Mouse (Mus musculus) left cerebral cortex, adult 8-10 months (tissue): ENCODE measurements around the gene Tmem254a. TPM values are rescaled to one million over a fixed set of nuclear protein-coding genes. Genes with fewer than 3 reads are reported as not detected.
"Not testable (repeated sequence)": the region's sequence is repeated elsewhere in the genome, so short reads cannot be mapped to it uniquely, and the experiment has no call there.

Experiments
- DNase-seq, 2 experiments: peaks; one replicate each; pipeline ENCODE4 v3.0.0; 2022; ENCODE audit warnings: low spot score in 2 of 2
- total RNA-seq, 4 experiments: library from RNA; stranded (reverse); gene quantifications; 2 replicates each; pipeline ENCODE4 v1.2.4; 2022

Tmem254a gene
- total RNA-seq = 10 to 100 TPM in 1 of 4 experiments, 1 to 10 TPM in 3; 3.1 to 10.7 (median 5.5) TPM

- DNase-seq = not testable (repeated sequence)
Measured at GRCm38 (mm10) chr14:25927562-25927881, at the start of gene Tmem254a. Tmem254a (minus strand) TSS chr14:25927672.

- DNase-seq = not testable (repeated sequence)
Measured at GRCm38 (mm10) chr14:25957861-25958260, 30.4 kb upstream of the Tmem254a start.

- DNase-seq = not testable (repeated sequence)
Measured at GRCm38 (mm10) chr14:25938004-25938403, 10.5 kb upstream of the Tmem254a start, which contains the start of gene Cphx1. Cphx1 (plus strand) TSS chr14:25938304.

- DNase-seq = not testable (repeated sequence)
Measured at GRCm38 (mm10) chr14:25936867-25937630, 9.6 kb upstream of the Tmem254a start.

GRCm38 (mm10) chr14:25926814-25927561 is 484 bp downstream of the Tmem254a start:
- not testable (repeated sequence) for DNase-seq

GRCm38 (mm10) chr14:25918427-25919170 is 8.9 kb downstream of the Tmem254a start:
- DNase-seq = not testable (repeated sequence)

GRCm38 (mm10) chr14:25908976-25909375 is 18.5 kb downstream of the Tmem254a start:
- DNase-seq = not testable (repeated sequence)

- not testable (repeated sequence) for DNase-seq
Measured at GRCm38 (mm10) chr14:25907272-25907671, 20.2 kb downstream of the Tmem254a start.

- peak; percentile 0 to 14 for DNase-seq
Measured at GRCm38 (mm10) chr14:25905243-25905642, 22.2 kb downstream of the Tmem254a start.

- not testable (repeated sequence) for DNase-seq
Measured at GRCm38 (mm10) chr14:25903000-25903399, 24.5 kb downstream of the Tmem254a start, which contains the start of gene Plac9a. Plac9a (minus strand) TSS chr14:25903100.

- not testable (repeated sequence) for DNase-seq
Measured at GRCm38 (mm10) chr14:25895686-25896085, 31.8 kb downstream of the Tmem254a start.

- not testable (repeated sequence) for DNase-seq
Measured at GRCm38 (mm10) chr14:25894566-25894965, 32.9 kb downstream of the Tmem254a start.

GRCm38 (mm10) chr14:25885886-25886285 is 41.6 kb downstream of the Tmem254a start:
- DNase-seq = not testable (repeated sequence)

GRCm38 (mm10) chr14:25881769-25882168 is 45.7 kb downstream of the Tmem254a start:
- not testable (repeated sequence) for DNase-seq

- DNase-seq = not testable (repeated sequence)
Measured at GRCm38 (mm10) chr14:25876640-25877039, 50.8 kb downstream of the Tmem254a start.

Other genes starting within 250 kb of the Tmem254a start
- 10 to 100 TPM; 25.5 to 26.8 (median 26.5) TPM for gene Ppif, start 233.5 kb downstream of the Tmem254a start, total RNA-seq
- gene Zcchc24, start 158.6 kb downstream of the Tmem254a start, total RNA-seq = 10 to 100 TPM; 51.5 to 58.0 (median 54.4) TPM
- gene Anxa11, start 85.5 kb downstream of the Tmem254a start, total RNA-seq = 10 to 100 TPM; 33.7 to 40.5 (median 36.4) TPM
- 1 to 10 TPM in 1 of 4 experiments, not detected in 3; 1.7 TPM for gene Plac9a, start 24.6 kb downstream of the Tmem254a start, total RNA-seq
- gene Cphx1, start 10.6 kb upstream of the Tmem254a start, total RNA-seq = not detected
- gene Duxbl1, start 50.9 kb upstream of the Tmem254a start, total RNA-seq = under 1 TPM in 2 of 4 experiments, not detected in 2; 0.81 TPM
- 1 to 10 TPM; 2.2 to 6.2 (median 3.3) TPM for gene Gm9780, start 115.0 kb upstream of the Tmem254a start, total RNA-seq
- gene Tmem254c, start 139.7 kb upstream of the Tmem254a start, total RNA-seq = 10 to 100 TPM; 18.3 to 32.3 (median 24.6) TPM
- not detected for gene Cphx2, start 153.8 kb upstream of the Tmem254a start, total RNA-seq
- not detected for gene Cphx3, start 154.6 kb upstream of the Tmem254a start, total RNA-seq
- under 1 TPM in 3 of 4 experiments, not detected in 1; 0.23 to 0.61 (median 0.50) TPM for gene Duxbl2, start 190.7 kb upstream of the Tmem254a start, total RNA-seq